Mouse (Mus musculus): Measurements from ENCODE around the gene Smdt1.

DNA sequence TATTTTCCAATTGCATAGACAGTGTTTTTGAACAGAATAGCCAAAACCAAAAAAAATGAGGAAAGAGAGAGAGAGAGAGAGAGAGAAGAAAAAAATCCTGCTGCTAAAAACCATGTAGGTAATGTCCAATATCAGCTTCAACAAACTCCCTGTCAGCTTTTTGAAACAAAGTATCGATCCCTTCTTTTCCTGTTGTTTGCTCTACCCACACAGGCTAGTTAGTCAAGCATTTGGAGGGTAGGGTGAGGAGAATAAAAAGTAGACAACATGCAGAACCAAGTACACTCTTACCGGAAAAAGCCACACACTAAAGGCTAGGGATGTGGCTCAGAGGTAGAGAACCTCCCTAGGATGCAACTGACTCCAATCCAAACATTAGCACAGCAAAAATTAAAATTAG, 47.0 kb downstream of the Smdt1 start:
- TF ChIP-seq CTCF (IDR thresholded peaks at IDR 0.05; ENCODE audit: insufficient read depth, low read length), result no peak
- TF ChIP-seq POLR2A (IDR thresholded peaks at IDR 0.05; ENCODE audit: borderline replicate concordance, extremely low read depth, low read depth, low read length), result no peak
